Mouse (Mus musculus): ENCODE results near the gene Nkapl.

The Nkapl gene

GRCm38 (mm10) chr13:21423301-21423700 lies 45.0 kb downstream of the Nkapl start:
- DNase-seq, result no peak

- DNase-seq, result no peak
These were observed 49.4 kb downstream of the Nkapl start for GRCm38 (mm10) chr13:21418865-21419264.

DNA sequence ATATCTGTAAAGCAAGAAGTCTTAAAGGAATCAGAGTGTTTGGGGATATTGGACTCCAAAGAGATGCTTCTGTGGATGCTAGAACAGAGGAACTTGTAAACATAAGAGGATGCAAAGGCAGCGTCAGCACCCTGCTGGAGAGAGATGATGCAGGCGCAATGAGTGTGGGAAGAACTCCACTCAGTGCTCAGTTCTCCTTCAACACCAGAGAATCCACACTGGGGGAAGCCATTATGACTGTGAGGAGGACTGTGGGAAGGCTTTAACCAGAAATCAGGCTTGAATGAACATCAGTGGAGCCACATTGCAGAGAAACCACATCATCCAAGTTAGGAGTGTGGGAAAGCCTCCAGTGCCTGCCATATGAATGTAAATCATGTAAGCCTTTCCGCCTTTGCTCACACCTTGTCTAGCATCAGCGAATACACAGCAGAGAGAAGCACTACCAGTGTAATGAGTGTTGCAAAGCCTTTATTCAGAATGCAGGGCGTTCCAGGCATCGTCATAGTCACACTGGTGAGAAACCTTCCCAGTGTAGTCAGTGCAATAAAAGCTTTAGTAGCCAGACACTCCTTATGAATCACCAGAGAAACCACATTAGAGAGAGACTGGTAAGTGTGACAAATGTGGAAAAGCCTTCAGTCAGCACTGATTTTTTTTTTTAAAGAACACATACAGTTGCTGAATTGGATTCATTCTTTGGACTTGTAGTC lies 50.9 kb downstream of the Nkapl start:
- peak; percentile 12 for DNase-seq

Measured in right cerebral cortex, postnatal 25 days (tissue).